Mouse (Mus musculus) cerebellum, adult 11 months (tissue): Measurements from ENCODE around the gene Arhgef25.
"Not testable (repeated sequence)": the region's sequence is repeated elsewhere in the genome, so short reads cannot be mapped to it uniquely, and the experiment has no call there.

Experiments
- DNase-seq: peaks from one replicate; pipeline ENCODE4 v3.0.0; 2022

Arhgef25 gene

DNA sequence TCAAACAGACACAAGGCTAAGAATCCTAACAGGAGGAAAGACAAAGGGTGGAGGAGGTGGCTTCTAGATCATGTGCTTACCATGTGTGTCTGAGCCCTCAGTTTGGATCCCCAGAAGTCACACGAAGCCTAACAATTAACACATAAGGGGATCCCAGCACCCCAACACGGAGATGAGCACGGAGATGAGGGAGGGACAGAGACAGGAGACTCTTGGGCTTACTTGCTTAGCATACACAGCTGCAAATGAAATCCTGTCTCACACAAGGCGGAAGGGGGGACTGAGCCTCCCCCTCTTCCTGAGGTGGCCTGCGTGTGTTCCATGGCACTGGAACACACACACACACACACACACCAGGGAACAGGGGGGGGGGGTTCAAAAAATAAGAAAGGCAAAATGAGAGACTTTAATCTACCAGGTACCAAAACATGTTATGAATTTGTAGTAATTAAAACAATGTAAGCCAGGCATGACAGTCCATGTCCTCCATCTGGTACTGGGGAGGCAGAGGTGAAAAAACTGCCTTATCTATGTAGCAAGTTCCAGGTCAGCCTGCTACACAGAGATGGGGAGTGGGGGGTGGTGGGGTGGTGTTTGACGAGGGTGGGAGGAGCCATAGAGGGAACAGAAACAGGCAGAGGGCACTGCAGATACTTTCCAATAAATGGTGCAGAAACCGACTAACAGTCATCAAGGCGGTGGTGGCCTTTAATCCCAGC is 54.6 kb downstream of the Arhgef25 start:
- no peak for DNase-seq

DNA sequence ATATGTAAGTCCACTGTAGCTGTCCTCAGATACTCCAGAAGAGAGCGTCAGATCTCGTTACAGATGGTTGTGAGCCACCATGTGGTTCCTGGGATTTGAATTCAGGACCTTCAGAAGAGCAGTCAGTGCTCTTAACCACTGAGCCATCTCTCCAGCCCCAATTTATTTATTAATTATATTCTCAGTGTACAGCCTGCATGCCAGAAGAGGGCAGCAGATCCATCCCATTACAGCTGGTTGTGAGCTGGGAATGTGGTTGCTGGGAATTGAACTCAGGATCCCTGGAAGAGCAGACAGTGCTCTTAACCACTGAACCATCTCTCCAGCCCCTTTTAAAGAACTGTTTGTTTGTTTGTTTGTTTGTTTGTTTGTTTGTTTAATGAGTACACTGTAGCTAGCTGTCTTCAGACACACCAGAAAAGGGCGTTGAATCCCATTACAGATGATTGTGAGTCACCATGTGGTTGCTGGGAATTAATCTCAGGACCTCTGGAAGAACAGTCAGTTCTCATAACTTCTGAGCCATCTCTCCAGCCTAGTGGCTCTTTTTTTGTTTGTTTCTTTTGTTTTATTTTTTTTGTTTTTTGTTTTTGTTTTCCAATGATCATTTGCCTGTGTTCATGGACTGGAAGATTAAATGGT is 55.4 kb downstream of the Arhgef25 start:
- DNase-seq = not testable (repeated sequence)
